Mouse (Mus musculus): ENCODE measurements around the gene Fam189b. TPM values are rescaled to one million over a fixed set of nuclear protein-coding genes. Genes with fewer than 3 reads are reported as not detected.

Fam189b gene
- total and polyA plus RNA-seq, 2 experiments from 2014 or later = 8.9 to 31.8 TPM

GRCm38 (mm10) chr3:89195979-89196877, 13.3 kb downstream of the Fam189b start:
- H3K27ac ChIP-seq (ENCODE audit: low read depth, low read length) = peak overlapping the region; percentile 23
- H3K4me2 ChIP-seq (ENCODE audit: low read depth) = peak overlapping the region; percentile 51
- 5% methylated on average over 33 of the region's 33 CpGs for WGBS
- peak; percentile 93 for DNase-seq
- peak overlapping the region; percentile 37 for H3K4me3 ChIP-seq (ENCODE audit: low read depth, low read length)
- H3K9ac ChIP-seq = peak overlapping the region; percentile 43
- peak; percentile 61 for TF ChIP-seq CTCF (IDR thresholded peaks at IDR 0.05; ENCODE audit: low read depth)
- no peaks in the 10 kb centered on the region for H3K36me3 ChIP-seq (ENCODE audit: insufficient read depth)
- H3K4me1 ChIP-seq (ENCODE audit: insufficient read depth) = no peaks in the 10 kb centered on the region
- no peaks in the 10 kb centered on the region for H3K9me3 ChIP-seq (ENCODE audit: low read length)
- ATAC-seq = peak; percentile 96
- H3K27me3 ChIP-seq (ENCODE audit: insufficient read depth, low read length) = no peaks in the 10 kb centered on the region

DNA sequence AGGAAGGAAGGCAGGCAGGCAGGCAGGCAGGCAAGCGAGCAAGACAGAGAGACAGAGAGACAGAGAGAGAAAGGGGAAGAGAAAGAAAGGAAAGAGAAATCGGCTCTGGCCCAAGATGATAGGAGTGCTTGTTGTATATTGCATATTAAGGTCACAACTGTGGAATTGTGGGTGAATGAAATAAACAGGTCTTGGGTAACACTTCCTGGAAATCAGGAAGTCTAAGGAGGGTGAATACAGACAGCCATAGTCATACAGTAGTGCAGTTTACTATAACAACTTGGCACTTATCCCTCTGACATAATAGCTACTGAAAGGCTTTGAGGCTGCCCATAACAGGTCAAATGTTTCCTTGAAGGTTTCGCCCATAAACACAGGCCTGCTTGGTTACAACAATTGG, 16.9 kb downstream of the Fam189b start:
- no peaks in the 10 kb centered on the region for H3K9me3 ChIP-seq (ENCODE audit: low read length)
- H3K4me3 ChIP-seq (ENCODE audit: low read depth, low read length) = no peak overlapping the region
- TF ChIP-seq CTCF (IDR thresholded peaks at IDR 0.05; ENCODE audit: low read depth) = no peak
- peaks cover 8% of the 10 kb centered on the region for H3K36me3 ChIP-seq (ENCODE audit: insufficient read depth)
- no peak overlapping the region for H3K4me2 ChIP-seq (ENCODE audit: low read depth)
- no peak overlapping the region for H3K27ac ChIP-seq (ENCODE audit: low read depth, low read length)
- no peak for DNase-seq
- ATAC-seq = no peak
- H3K4me1 ChIP-seq (ENCODE audit: insufficient read depth) = peaks cover 4% of the 10 kb centered on the region
- no peaks in the 10 kb centered on the region for H3K27me3 ChIP-seq (ENCODE audit: insufficient read depth, low read length)
- no peak overlapping the region for H3K9ac ChIP-seq
- WGBS = 86% methylated on average over 3 of the region's 3 CpGs

GRCm38 (mm10) chr3:89202253-89203141, 19.6 kb downstream of the Fam189b start, which contains the start of gene Gba:
Gene Gba (plus strand): TSS chr3:89202928.
- Histone ChIP-seq H3K4me2 (ENCODE audit: low read depth) (peak within 1 kb of the TSS; percentile 70), H3K27ac (ENCODE audit: low read depth, low read length) (peak within 1 kb of the TSS; percentile 66), H3K9me3 (ENCODE audit: low read length) (no peaks in the 10 kb centered on the region), H3K4me1 (ENCODE audit: insufficient read depth) (peaks cover 4% of the 10 kb centered on the region), H3K9ac (peak within 1 kb of the TSS; percentile 66), H3K4me3 (ENCODE audit: low read depth, low read length) (peak within 1 kb of the TSS; percentile 58), H3K27me3 (ENCODE audit: insufficient read depth, low read length) (no peaks in the 10 kb centered on the region), H3K36me3 (ENCODE audit: insufficient read depth) (peaks cover 28% of the 10 kb centered on the region)
- DNase-seq (peak; percentile 96), ATAC-seq (peak; percentile 94)
- TF ChIP-seq CTCF (IDR thresholded peaks at IDR 0.05; ENCODE audit: low read depth) = no peak
- WGBS = 24% methylated on average over 13 of the region's 13 CpGs

GRCm38 (mm10) chr3:89203142-89203514, 20.2 kb downstream of the Fam189b start:
- WGBS = 22% methylated on average over 5 of the region's 5 CpGs
- no peak for TF ChIP-seq CTCF (IDR thresholded peaks at IDR 0.05; ENCODE audit: low read depth)
- H3K27ac ChIP-seq (ENCODE audit: low read depth, low read length) = peak overlapping the region; percentile 66
- peak overlapping the region; percentile 66 for H3K9ac ChIP-seq
- H3K27me3 ChIP-seq (ENCODE audit: insufficient read depth, low read length) = no peaks in the 10 kb centered on the region
- H3K36me3 ChIP-seq (ENCODE audit: insufficient read depth) = peaks cover 34% of the 10 kb centered on the region
- peaks cover 4% of the 10 kb centered on the region for H3K4me1 ChIP-seq (ENCODE audit: insufficient read depth)
- H3K4me2 ChIP-seq (ENCODE audit: low read depth) = peak overlapping the region; percentile 70
- peak overlapping the region; percentile 58 for H3K4me3 ChIP-seq (ENCODE audit: low read depth, low read length)
- ATAC-seq (peak; percentile 16; the same call in 1 of the 2 replicates), DNase-seq (no peak)
- no peaks in the 10 kb centered on the region for H3K9me3 ChIP-seq (ENCODE audit: low read length)

GRCm38 (mm10) chr3:89206079-89206478, 23.1 kb downstream of the Fam189b start:
- Histone ChIP-seq H3K27me3 (ENCODE audit: insufficient read depth, low read length) (no peaks in the 10 kb centered on the region), H3K36me3 (ENCODE audit: insufficient read depth) (peaks cover 52% of the 10 kb centered on the region), H3K4me2 (ENCODE audit: low read depth) (no peak overlapping the region), H3K9me3 (ENCODE audit: low read length) (no peaks in the 10 kb centered on the region), H3K9ac (no peak overlapping the region), H3K4me1 (ENCODE audit: insufficient read depth) (peaks cover 4% of the 10 kb centered on the region), H3K27ac (ENCODE audit: low read depth, low read length) (no peak overlapping the region), H3K4me3 (ENCODE audit: low read depth, low read length) (no peak overlapping the region)
- ATAC-seq (no peak), DNase-seq (no peak)
- TF ChIP-seq CTCF (IDR thresholded peaks at IDR 0.05; ENCODE audit: low read depth) = no peak
- 88% methylated on average over 7 of the region's 7 CpGs for WGBS

DNA sequence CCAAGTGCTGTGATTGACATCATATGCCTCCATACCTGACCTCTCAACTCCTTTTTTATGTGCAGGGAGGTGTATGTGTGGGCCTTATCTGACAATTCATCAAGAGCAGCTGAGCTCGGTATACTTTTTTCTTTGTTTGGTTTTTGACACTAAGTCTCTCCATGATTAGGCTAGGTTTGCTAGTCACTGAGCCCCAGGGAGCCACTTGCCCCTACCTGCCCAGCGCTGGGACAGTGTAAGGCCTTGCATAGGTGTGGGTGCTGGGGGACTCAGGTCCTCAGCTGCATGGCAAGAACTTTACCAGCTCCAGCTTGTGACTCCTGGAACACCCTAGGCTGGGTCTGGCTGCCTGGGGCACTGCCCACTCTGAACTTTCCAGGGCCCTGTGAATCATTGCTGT, 23.8 kb downstream of the Fam189b start:
- no peak for TF ChIP-seq CTCF (IDR thresholded peaks at IDR 0.05; ENCODE audit: low read depth)
- H3K36me3 ChIP-seq (ENCODE audit: insufficient read depth) = peaks cover 52% of the 10 kb centered on the region
- 92% methylated on average over 2 of the region's 2 CpGs for WGBS

More for the DNA sequence above, 23.8 kb downstream of the Fam189b start:
- Histone ChIP-seq H3K4me1 (ENCODE audit: insufficient read depth) (peaks cover 4% of the 10 kb centered on the region), H3K9ac (no peak overlapping the region), H3K9me3 (ENCODE audit: low read length) (no peaks in the 10 kb centered on the region), H3K27ac (ENCODE audit: low read depth, low read length) (no peak overlapping the region), H3K4me3 (ENCODE audit: low read depth, low read length) (no peak overlapping the region), H3K4me2 (ENCODE audit: low read depth) (no peak overlapping the region), H3K27me3 (ENCODE audit: insufficient read depth, low read length) (no peaks in the 10 kb centered on the region)
- no peak for DNase-seq
- no peak for ATAC-seq

Measured in forebrain, postnatal 0 days (tissue).